Mouse (Mus musculus) heart, embryonic 12.5 days (tissue): ENCODE data around the gene Sapcd1. TPM values are rescaled to one million over a fixed set of nuclear protein-coding genes. Genes with fewer than 3 reads are reported as not detected.

Experiments
- ATAC-seq: fragments of 200-750 bp; cut with Nextera tagmentation; 2 replicates; pipeline ENCODE4 v1.8.0; 2017; ENCODE audit warnings: moderate TSS enrichment, moderate library complexity; ENCODE audit not compliant: insufficient number of reproducible peaks, low FRiP score
- H3K27ac ChIP-seq: fragments of 300-500 bp; sonication (generic); 2 replicates; pipeline ENCODE4 v1.5.1; 2016; ENCODE audit warnings: mild to moderate bottlenecking, moderate library complexity; ENCODE audit not compliant: poor library complexity, severe bottlenecking
- H3K27me3 ChIP-seq: fragments of 300-500 bp; sonication (generic); replicated peaks from 2 replicates; pipeline ENCODE4 v1.6.1; 2016; ENCODE audit warnings: mild to moderate bottlenecking, moderate library complexity
- H3K36me3 ChIP-seq: fragments of 300-500 bp; sonication (generic); 2 replicates; pipeline ENCODE4 v1.6.1; 2016; ENCODE audit warnings: mild to moderate bottlenecking, moderate library complexity
- H3K4me1 ChIP-seq: fragments of 300-500 bp; sonication (generic); replicated peaks from 2 replicates; pipeline ENCODE4 v1.6.1; 2016; ENCODE audit warnings: mild to moderate bottlenecking
- H3K4me2 ChIP-seq: fragments of 300-500 bp; sonication (generic); 2 replicates; pipeline ENCODE4 v1.6.1; 2016; ENCODE audit warnings: mild to moderate bottlenecking, moderate library complexity
- H3K4me3 ChIP-seq: fragments of 300-500 bp; sonication (generic); 2 replicates; pipeline ENCODE4 v1.5.1; 2016; ENCODE audit warnings: mild to moderate bottlenecking
- H3K9ac ChIP-seq: fragments of 300-500 bp; sonication (generic); 2 replicates; pipeline ENCODE4 v1.6.1; 2016; ENCODE audit warnings: mild to moderate bottlenecking, moderate library complexity
- H3K9me3 ChIP-seq: fragments of 300-500 bp; sonication (generic); replicated peaks from 2 replicates; pipeline ENCODE4 v1.6.1; 2016; ENCODE audit warnings: mild to moderate bottlenecking, moderate library complexity
- WGBS: fragments of 180-500 bp; shearing (Covaris S2); methylation state at CpG from one replicate; pipeline ENCODE4 v1.1.7; 2016; 5-methylcytosine and 5-hydroxymethylcytosine counted together
- polyA plus RNA-seq: library from polyadenylated mRNA; unstranded; fragments of >200 nt; fragmentation: Nextera tagmentation; extraction: Ambion mirVana; gene quantifications from 2 replicates; pipeline ENCODE4 v1.2.1, GENCODE M21; 2016

The Sapcd1 gene
- polyA plus RNA-seq: 2.4 and 2.6 TPM in 2 replicates

DNA sequence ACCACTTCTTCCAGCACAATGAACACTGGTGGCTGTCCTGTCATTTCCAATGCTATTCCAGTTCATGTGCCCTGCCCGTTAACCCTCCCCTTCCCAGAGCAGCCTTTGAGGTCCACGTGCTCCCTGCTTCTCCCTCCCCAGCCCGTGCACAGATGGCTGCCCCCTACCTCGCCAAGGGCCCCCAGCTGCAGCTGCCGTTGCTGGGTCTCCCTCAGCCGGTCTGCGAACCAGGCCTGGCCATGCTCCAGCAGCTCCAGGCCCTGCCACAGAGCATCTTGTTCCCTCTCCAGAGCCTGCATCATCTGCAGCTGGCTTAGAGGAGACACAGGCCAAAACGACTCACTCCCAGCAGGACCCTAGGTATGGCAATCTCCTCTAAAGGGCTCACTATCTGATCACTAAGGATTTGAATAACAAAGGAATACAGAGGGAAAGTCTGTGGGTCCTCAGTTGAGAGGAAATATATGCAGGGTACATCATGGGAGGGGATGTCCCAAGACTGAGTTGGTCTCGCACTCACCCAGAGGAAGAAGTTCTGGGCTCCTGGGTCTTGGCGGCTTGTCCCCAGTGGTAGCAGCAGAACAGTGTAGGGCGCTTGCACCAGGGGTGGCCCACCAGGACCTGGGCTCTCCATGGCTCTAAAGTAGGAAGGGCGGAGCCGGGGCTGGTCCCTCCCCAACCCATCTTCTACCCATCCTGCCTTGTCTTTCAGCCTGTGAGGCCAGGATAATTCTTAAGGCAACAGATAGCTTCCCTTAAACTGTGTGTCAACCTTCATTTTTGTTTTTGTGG is at the start of gene Sapcd1:
Gene Sapcd1, minus strand, starts transcription at position 740 of the 792 bp plus-strand sequence.
- H3K4me1 ChIP-seq: peaks cover 53% of the 10 kb centered on the region
- peak within 1 kb of the TSS; percentile 34; the same call in 1 of the 2 replicates for H3K4me2 ChIP-seq
- peak within 1 kb of the TSS; percentile 61; the same call in 1 of the 2 replicates for H3K27ac ChIP-seq
- no peak for ATAC-seq
- 0 out of 2 replicates have a peak within 1 kb of the TSS, but pooled peaks have one; percentile 34 for H3K9ac ChIP-seq
- H3K9me3 ChIP-seq: no peaks in the 10 kb centered on the region
- no peaks in the 10 kb centered on the region for H3K36me3 ChIP-seq
- 0 out of 2 replicates have a peak within 1 kb of the TSS, but pooled peaks have one; percentile 11 for H3K4me3 ChIP-seq
- H3K27me3 ChIP-seq: no peaks in the 10 kb centered on the region
- 39% methylated on average over 13 of the region's 13 CpGs for whole genome bisulfite sequencing

DNA sequence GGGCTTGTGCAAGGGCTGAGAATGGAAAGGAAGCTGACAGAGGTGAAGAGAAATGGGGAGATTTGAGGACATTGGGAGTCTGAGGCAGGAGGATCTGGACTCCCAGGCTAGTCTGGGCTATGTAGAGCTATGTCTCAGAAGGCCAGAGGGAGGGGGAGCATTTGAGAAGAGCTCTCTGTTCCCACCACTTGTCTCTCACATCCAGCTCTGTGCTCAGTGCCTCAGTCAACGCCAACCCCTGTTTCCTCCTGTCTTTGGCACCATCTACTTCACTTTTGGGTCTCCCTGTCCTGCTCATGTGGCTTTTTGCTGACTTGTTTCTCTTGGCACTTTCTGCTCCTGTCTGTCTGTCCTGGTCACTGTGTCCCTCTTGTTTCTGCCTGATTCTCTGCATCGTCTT is 49.5 kb upstream of the Sapcd1 start:
- Histone ChIP-seq H3K9me3 (no peaks in the 10 kb centered on the region), H3K27ac (0 out of 2 replicates have a peak overlapping the region, but pooled peaks have one; percentile 5), H3K4me1 (peaks cover 36% of the 10 kb centered on the region), H3K9ac (peak overlapping the region; percentile 60), H3K27me3 (0 out of 2 replicates have a peak, but pooled peaks cover 9% of the 10 kb centered on the region), H3K36me3 (no peaks in the 10 kb centered on the region), H3K4me2 (peak overlapping the region; percentile 63), H3K4me3 (peak overlapping the region; percentile 29)
- WGBS: 35% methylated on average over 2 of the region's 2 CpGs
- 0 out of 2 replicates have a peak, but pooled peaks have one; percentile 36 for ATAC-seq

DNA sequence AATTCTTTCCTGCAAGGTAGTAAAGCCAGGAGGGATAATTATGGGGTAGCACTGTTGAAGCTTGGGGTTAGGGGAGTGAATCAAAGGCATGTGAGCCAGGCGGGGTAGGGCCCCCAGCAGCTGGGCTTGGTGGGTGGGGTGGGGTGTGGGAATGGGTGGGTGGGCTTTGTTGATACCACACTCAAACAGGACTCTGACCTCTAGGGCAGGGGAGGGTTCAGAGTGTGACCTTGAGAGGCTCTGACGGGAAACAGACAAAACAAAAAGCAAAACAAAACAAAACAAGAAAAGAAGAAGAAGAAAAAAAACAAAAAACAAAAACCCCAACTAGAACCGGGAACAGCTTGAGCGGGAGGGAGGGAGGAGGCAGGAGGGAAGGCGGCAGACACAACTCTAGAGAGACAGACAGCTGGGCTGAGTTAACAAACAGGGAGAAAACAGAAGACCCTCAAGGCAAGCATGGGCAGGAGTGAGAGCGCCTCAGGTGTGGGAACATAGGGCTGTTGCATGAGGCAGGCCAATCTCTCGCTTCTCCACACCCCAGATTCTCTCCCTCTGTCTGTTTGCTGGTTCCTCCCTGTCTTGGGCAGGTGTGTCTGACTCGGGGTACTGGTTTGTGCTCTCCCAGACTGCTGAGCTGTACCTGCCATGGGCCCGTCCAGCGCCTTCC is 48.8 kb upstream of the Sapcd1 start, which contains the start of gene Ly6g6e:
Gene Ly6g6e, plus strand, starts transcription at position 396 of the 670 bp plus-strand sequence.
- H3K9ac ChIP-seq: peak within 1 kb of the TSS; percentile 60
- no peak; the same call in 1 of the 2 replicates for ATAC-seq
- peak within 1 kb of the TSS; percentile 63 for H3K4me2 ChIP-seq
- H3K4me3 ChIP-seq: peak within 1 kb of the TSS; percentile 29
- WGBS: 34% methylated on average over 10 of the region's 10 CpGs
- 0 out of 2 replicates have a peak, but pooled peaks cover 6% of the 10 kb centered on the region for H3K27me3 ChIP-seq
- no peaks in the 10 kb centered on the region for H3K36me3 ChIP-seq
- no peaks in the 10 kb centered on the region for H3K9me3 ChIP-seq
- H3K27ac ChIP-seq: 0 out of 2 replicates have a peak within 1 kb of the TSS, but pooled peaks have one; percentile 5
- H3K4me1 ChIP-seq: peaks cover 36% of the 10 kb centered on the region

DNA sequence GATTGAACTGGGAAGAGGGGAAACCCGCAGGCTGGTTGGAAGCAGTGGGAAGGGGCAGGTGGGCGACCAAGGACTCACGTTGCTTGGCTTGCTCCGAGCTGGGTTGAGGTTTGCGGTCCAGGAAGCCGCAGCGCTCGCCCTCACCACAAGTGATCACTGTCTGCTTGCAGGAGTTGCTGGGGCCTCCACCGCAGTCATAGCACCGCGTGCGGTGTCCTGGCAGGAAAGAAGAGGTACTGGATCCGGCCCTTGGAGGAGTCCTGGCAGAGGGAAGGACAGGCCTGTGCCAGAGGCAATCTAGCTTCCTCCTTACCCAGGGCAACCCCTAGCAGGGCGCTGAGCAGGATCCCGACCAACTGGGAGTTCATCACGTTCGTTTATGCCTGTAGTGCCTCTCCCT is 46.3 kb upstream of the Sapcd1 start:
- H3K4me1 ChIP-seq: peaks cover 19% of the 10 kb centered on the region
- no peaks in the 10 kb centered on the region for H3K36me3 ChIP-seq
- H3K4me3 ChIP-seq: no peak overlapping the region
- no peak overlapping the region for H3K27ac ChIP-seq
- no peak overlapping the region for H3K4me2 ChIP-seq
- H3K27me3 ChIP-seq: 0 out of 2 replicates have a peak, but pooled peaks cover 7% of the 10 kb centered on the region
- no peak overlapping the region for H3K9ac ChIP-seq
- no peaks in the 10 kb centered on the region for H3K9me3 ChIP-seq
- ATAC-seq: no peak
- 55% methylated on average over 17 of the region's 17 CpGs for WGBS

DNA sequence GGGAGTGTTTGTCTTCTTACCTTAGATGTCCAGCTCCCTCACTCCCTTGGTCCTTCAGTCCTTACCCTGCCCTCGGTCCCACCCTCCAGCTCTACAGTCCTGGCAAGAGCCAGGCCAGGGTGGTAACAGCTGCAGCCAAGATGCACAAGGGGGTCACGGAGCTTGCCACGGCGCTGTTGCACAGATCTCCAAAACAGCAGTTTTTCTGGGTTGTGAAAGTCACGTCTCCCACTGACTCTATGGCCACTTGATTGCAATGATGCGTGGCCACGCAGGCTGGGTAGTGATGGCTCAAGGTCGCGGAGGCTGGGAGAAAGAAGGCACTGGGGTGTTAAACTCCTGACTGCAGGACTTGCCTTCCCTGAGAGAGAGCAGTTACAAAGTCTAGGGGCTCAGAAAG is 43.6 kb upstream of the Sapcd1 start:
- Histone ChIP-seq H3K36me3 (no peaks in the 10 kb centered on the region), H3K4me1 (0 out of 2 replicates have a peak, but pooled peaks cover under 1% of the 10 kb centered on the region), H3K27me3 (peaks cover 30% of the 10 kb centered on the region), H3K27ac (no peak overlapping the region), H3K9ac (no peak overlapping the region), H3K4me2 (no peak overlapping the region), H3K9me3 (no peaks in the 10 kb centered on the region), H3K4me3 (no peak overlapping the region)
- no peak for ATAC-seq
- 80% methylated on average over 9 of the region's 9 CpGs for WGBS

DNA sequence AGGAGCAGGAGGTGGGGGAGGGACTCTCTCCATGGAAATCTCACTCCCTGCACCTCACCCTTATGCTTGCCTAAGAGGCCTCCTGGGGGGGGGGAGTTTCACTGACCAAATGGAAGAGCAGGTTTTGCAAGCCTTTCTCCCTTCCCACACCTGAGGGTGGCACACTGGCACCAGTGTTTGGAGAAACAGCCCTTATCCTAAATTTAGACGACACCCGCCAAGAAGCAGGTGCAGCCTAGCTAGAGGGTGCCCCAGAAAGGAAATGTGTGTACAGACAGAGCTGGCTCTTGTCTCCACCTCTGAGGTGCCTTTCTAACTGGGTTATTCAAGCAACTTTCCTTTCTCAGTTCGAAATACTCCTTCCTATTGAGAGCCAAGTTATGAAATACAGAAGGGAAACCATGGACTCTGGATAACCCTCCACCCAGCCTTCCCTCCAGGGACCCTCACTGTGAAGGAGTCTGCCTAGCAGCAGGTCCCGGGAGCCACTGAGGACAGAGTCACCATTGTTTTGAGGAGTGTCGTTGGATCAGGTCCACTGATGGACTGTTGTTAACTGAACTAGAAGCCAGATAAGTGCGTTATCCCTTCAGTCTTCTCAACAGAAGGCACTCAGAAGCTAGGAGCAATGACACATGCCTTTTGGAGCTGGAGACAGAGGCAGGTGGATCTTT is 42.9 kb upstream of the Sapcd1 start:
- Histone ChIP-seq H3K4me3 (no peak overlapping the region), H3K9ac (no peak overlapping the region), H3K4me1 (peaks cover 4% of the 10 kb centered on the region), H3K27ac (no peak overlapping the region), H3K4me2 (no peak overlapping the region), H3K36me3 (no peaks in the 10 kb centered on the region), H3K27me3 (peaks cover 37% of the 10 kb centered on the region), H3K9me3 (no peaks in the 10 kb centered on the region)
- WGBS: 40% methylated on average over 6 of the region's 6 CpGs
- no peak for ATAC-seq

DNA sequence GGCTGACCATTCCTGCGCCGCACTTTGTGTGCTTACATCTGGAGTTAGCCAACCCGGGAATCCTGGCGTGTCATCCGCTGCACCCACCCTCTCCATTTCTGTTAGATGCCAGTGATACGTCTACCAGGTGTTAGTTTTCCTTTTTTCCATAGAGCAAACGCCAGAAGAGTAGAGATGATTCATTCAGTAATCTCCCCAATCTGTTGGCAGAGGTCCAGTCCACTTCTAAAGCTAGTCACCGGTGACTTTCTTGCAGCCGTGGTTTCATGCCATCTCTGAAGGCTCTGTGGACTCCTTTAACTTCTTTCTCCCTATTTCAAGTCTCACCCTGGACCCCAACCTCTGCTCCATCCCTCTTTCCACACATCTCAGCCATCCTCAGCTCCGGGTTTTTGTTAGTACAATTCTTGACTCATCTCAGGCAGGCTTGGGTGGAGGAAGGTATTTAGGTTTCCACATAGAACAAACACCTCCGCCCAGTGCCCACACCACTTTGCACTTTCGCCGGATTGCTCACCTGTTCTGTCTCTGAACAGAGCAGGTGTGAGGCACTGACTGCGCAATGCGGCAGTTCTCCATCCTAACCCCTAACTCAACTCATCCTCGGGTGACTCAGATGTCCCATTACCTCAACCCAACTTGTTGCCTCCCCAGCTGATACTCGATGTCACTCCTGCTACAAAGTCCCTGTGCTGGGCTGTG is 40.5 kb upstream of the Sapcd1 start:
- no peak overlapping the region for H3K9ac ChIP-seq
- H3K36me3 ChIP-seq: no peaks in the 10 kb centered on the region
- peaks cover 23% of the 10 kb centered on the region for H3K4me1 ChIP-seq
- H3K4me3 ChIP-seq: no peak overlapping the region
- 73% methylated on average over 17 of the region's 17 CpGs for WGBS
- no peak overlapping the region for H3K4me2 ChIP-seq
- ATAC-seq: no peak
- H3K27ac ChIP-seq: no peak overlapping the region
- H3K9me3 ChIP-seq: no peaks in the 10 kb centered on the region
- H3K27me3 ChIP-seq: peaks cover 61% of the 10 kb centered on the region

DNA sequence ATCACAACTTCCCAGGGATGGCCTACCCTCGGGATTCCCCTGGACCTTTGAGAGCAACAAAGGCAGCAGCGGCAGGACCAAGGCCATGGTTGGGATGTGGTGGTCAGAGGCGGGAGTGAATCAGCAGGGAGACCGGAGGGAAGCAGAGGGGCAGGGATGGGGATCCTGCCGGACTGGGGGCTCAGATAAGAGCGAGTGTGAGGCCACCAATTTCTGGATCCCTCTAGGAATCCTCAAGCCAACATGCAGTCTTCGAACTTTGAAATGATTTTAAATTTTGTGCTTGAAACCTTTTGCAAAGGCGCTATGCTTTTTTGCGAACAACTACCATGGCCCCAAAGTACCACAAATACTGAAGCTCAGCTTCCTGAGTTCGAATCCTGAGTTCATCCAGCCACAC is 38.3 kb upstream of the Sapcd1 start, which contains the start of gene Mpig6b:
Gene Mpig6b, minus strand, starts transcription at position 101 of the 400 bp plus-strand sequence.
- ATAC-seq: no peak
- peaks cover 21% of the 10 kb centered on the region for H3K36me3 ChIP-seq
- H3K9me3 ChIP-seq: no peaks in the 10 kb centered on the region
- 36% methylated on average over 10 of the region's 10 CpGs for WGBS
- peak within 1 kb of the TSS; percentile 54 for H3K9ac ChIP-seq
- H3K4me2 ChIP-seq: peak within 1 kb of the TSS; percentile 73
- H3K27me3 ChIP-seq: peaks cover 68% of the 10 kb centered on the region
- peaks cover 23% of the 10 kb centered on the region for H3K4me1 ChIP-seq
- no peak within 1 kb of the TSS for H3K27ac ChIP-seq
- peak within 1 kb of the TSS; percentile 38 for H3K4me3 ChIP-seq

DNA sequence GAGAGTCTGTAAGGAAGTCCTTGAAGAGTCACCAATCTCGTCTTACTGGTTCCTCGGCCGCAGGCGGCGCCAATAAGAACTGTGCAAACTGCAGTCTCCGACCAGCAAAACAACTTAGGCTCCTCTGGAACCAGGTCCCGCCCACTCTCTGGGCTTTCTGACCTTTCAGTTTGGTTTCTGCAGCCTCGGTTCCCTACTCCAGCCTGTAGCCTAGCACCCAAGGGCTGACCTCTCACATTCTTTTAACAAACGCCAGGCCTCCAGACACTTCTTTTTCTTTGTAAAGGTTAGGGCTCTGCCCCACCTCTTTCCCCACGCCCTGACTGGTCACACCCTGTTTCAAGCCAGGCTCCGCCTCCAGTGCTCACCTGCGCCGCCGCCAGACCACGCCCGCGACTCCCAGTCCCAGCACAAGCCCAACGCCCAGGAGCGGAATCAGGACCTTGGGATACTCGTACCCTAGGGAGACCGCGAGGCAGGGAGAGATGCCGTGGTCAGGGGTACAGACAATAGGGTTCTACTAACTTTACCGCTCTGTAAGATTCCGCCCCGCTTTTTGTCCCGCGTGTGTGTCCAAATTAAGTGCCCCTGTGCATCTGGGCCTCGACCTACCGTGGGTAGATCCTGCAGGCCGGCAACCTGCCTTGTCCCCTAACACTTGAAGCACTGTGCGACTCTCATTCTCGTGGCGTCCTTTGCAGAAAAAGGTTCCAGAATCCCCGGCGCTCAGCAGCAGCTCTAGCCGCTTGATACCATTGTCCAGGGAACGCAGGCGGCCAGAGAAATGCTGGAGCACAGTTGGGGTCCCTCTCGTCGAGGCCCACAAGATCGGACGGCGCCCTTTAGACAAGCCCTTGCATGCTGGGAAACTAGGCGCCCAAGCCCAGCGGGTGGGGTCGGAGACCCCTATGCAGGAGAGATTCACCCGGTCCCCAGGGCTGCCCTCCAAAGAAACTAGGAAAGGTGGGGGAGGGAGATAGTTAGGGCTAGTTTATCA is 37.4 kb upstream of the Sapcd1 start, which contains the start of gene Ly6g6c:
Gene Ly6g6c, plus strand, starts transcription at position 438 of the 997 bp plus-strand sequence.
- ATAC-seq: peak; percentile 27; the same call in 1 of the 2 replicates
- Histone ChIP-seq H3K9me3 (no peaks in the 10 kb centered on the region), H3K4me2 (peak within 1 kb of the TSS; percentile 73), H3K27ac (no peak within 1 kb of the TSS), H3K4me3 (peak within 1 kb of the TSS; percentile 38), H3K27me3 (peaks cover 68% of the 10 kb centered on the region), H3K36me3 (peaks cover 29% of the 10 kb centered on the region), H3K9ac (peak within 1 kb of the TSS; percentile 54), H3K4me1 (peaks cover 30% of the 10 kb centered on the region)
- WGBS: under 1% methylated on average over 48 of the region's 48 CpGs
